Mouse (Mus musculus): ENCODE measurements around the gene Oas1h. TPM values are rescaled to one million over a fixed set of nuclear protein-coding genes. Genes with fewer than 3 reads are reported as not detected.
"Not testable (repeated sequence)": the region's sequence is repeated elsewhere in the genome, so short reads cannot be mapped to it uniquely, and the experiment has no call there.

The Oas1h gene
- polyA plus RNA-seq, 1 experiment from 2014 or later = not detected

DNA sequence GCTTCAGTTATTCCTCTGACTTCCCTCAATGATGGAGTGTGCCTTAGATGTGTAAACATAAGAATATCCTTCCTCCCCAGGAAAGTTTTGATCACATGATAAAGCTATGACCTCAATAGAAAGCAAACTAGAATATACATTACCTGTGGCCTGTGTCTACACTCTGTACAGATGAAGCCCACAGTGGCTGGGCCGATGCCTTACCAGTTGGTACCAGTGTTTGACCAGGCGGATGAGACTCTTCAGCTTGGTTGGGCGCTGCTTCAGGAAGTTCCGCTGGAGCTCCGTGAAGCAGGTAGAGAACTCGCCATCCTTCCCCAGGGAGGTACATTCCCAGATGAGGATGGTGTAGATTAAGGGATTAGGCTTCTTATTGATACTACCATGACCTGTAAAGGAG, 20.5 kb downstream of the Oas1h start:
- not testable (repeated sequence) for H3K4me1 ChIP-seq (replicated peaks; ENCODE audit: control insufficient read depth, insufficient read depth); H3K4me3 ChIP-seq (ENCODE audit: low read depth, low read length); H3K36me3 ChIP-seq (ENCODE audit: control insufficient read depth, insufficient read depth, low read length); H3K27me3 ChIP-seq (ENCODE audit: control insufficient read depth, insufficient read depth, low read length); H3K27ac ChIP-seq (replicated peaks); H3K9me3 ChIP-seq (ENCODE audit: control insufficient read depth, low read length); H3K9ac ChIP-seq (ENCODE audit: low read length); ATAC-seq (ENCODE audit: low FRiP score, low TSS enrichment); H3K4me2 ChIP-seq (replicated peaks; ENCODE audit: low read depth); DNase-seq (ENCODE audit: low spot score)
- 91% methylated on average over 6 of the region's 6 CpGs for WGBS

DNA sequence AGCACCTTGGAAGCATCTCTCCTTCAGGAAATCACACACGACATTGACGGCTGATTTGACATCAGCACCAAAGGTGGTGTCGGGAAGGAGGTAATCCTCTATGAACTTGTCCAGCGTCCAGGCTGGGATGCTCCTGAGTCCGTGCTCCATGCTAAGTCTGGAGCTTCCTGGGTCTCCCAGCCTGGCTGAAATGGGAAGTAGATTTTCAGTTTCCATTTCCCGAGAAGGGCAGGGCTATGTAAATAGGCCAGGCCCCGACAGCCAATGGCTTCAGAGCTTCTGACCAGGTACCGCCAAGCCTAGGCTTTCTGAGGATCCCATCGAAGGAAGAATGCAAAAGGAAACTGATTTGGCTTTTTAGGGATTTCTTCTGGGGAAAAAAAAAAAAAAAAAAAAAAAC, 26.2 kb downstream of the Oas1h start, which contains the start of gene Oas1g:
TSS of gene Oas1g (minus strand) at position 201 of the 400 bp plus-strand sequence.
- not testable (repeated sequence) for H3K9me3 ChIP-seq (ENCODE audit: control insufficient read depth, low read length); H3K27ac ChIP-seq (replicated peaks); H3K4me1 ChIP-seq (replicated peaks; ENCODE audit: control insufficient read depth, insufficient read depth); H3K36me3 ChIP-seq (ENCODE audit: control insufficient read depth, insufficient read depth, low read length); H3K9ac ChIP-seq (ENCODE audit: low read length); H3K4me3 ChIP-seq (ENCODE audit: low read depth, low read length); H3K27me3 ChIP-seq (ENCODE audit: control insufficient read depth, insufficient read depth, low read length); H3K4me2 ChIP-seq (replicated peaks; ENCODE audit: low read depth)
- 18% methylated on average over 6 of the region's 9 CpGs for WGBS
- DNase-seq (ENCODE audit: low spot score) (peak; percentile 38), ATAC-seq (ENCODE audit: low FRiP score, low TSS enrichment) (peak; percentile 77)

DNA sequence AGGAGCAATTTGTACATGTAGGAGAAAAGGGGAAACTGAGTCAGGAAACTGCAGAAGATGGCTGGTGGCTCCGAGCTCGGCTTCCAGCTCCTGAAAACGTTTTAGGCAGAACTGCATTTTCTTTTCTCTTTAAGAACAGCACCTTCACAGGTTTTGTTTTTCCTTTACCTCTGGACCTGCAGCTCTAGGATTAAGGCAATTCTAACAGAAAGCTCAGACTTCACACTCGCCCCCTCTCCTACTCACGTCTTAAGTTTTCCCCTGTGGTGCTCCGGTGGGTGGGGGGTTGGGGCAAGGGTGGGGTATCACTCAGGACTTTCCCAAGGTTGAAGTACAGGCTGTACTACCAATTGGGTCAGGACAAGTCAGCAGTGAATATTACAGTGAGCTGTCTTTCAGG, 26.6 kb downstream of the Oas1h start:
- ATAC-seq (ENCODE audit: low FRiP score, low TSS enrichment) (no peak), DNase-seq (ENCODE audit: low spot score) (no peak)
- Histone ChIP-seq H3K9ac (ENCODE audit: low read length) (no peak overlapping the region), H3K27me3 (ENCODE audit: control insufficient read depth, insufficient read depth, low read length) (no peaks in the 10 kb centered on the region), H3K4me3 (ENCODE audit: low read depth, low read length) (no peak overlapping the region), H3K4me1 (replicated peaks; ENCODE audit: control insufficient read depth, insufficient read depth) (no peaks in the 10 kb centered on the region), H3K36me3 (ENCODE audit: control insufficient read depth, insufficient read depth, low read length) (no peaks in the 10 kb centered on the region), H3K27ac (replicated peaks) (no peak overlapping the region), H3K9me3 (ENCODE audit: control insufficient read depth, low read length) (no peaks in the 10 kb centered on the region), H3K4me2 (replicated peaks; ENCODE audit: low read depth) (no peak overlapping the region)
- TF ChIP-seq CTCF (IDR thresholded peaks at IDR 0.05; ENCODE audit: low read depth) (no peak), EP300 (optimal IDR thresholded peaks at IDR 0.05) (no peak)
- WGBS = 41% methylated on average over 6 of the region's 6 CpGs

GRCm38 (mm10) chr5:120888294-120888815, 27.1 kb downstream of the Oas1h start:
- not testable (repeated sequence) for H3K36me3 ChIP-seq (ENCODE audit: control insufficient read depth, insufficient read depth, low read length); H3K27me3 ChIP-seq (ENCODE audit: control insufficient read depth, insufficient read depth, low read length); H3K4me1 ChIP-seq (replicated peaks; ENCODE audit: control insufficient read depth, insufficient read depth); H3K4me3 ChIP-seq (ENCODE audit: low read depth, low read length); H3K4me2 ChIP-seq (replicated peaks; ENCODE audit: low read depth); H3K27ac ChIP-seq (replicated peaks); DNase-seq (ENCODE audit: low spot score); H3K9ac ChIP-seq (ENCODE audit: low read length); H3K9me3 ChIP-seq (ENCODE audit: control insufficient read depth, low read length); ATAC-seq (ENCODE audit: low FRiP score, low TSS enrichment)
- 37% methylated on average over 4 of the region's 4 CpGs for WGBS

- no peak overlapping the region for H3K4me2 ChIP-seq (replicated peaks; ENCODE audit: low read depth)
- no peak overlapping the region for H3K27ac ChIP-seq (replicated peaks)
- H3K9ac ChIP-seq (ENCODE audit: low read length) = no peak overlapping the region
- no peaks in the 10 kb centered on the region for H3K4me1 ChIP-seq (replicated peaks; ENCODE audit: control insufficient read depth, insufficient read depth)
- 74% methylated on average over 2 of the region's 2 CpGs for WGBS
- no peaks in the 10 kb centered on the region for H3K36me3 ChIP-seq (ENCODE audit: control insufficient read depth, insufficient read depth, low read length)
- no peak for ATAC-seq (ENCODE audit: low FRiP score, low TSS enrichment)
- TF ChIP-seq EP300 (optimal IDR thresholded peaks at IDR 0.05) = no peak
- TF ChIP-seq CTCF (IDR thresholded peaks at IDR 0.05; ENCODE audit: low read depth) = no peak
- H3K27me3 ChIP-seq (ENCODE audit: control insufficient read depth, insufficient read depth, low read length) = no peaks in the 10 kb centered on the region
- peak; percentile 2 for DNase-seq (ENCODE audit: low spot score)
- H3K9me3 ChIP-seq (ENCODE audit: control insufficient read depth, low read length) = no peaks in the 10 kb centered on the region
- no peak overlapping the region for H3K4me3 ChIP-seq (ENCODE audit: low read depth, low read length)
Measured at GRCm38 (mm10) chr5:120890026-120890425, 28.8 kb downstream of the Oas1h start.

GRCm38 (mm10) chr5:120890991-120891390, 29.8 kb downstream of the Oas1h start:
- H3K4me3 ChIP-seq (ENCODE audit: low read depth, low read length) = no peak overlapping the region
- 47% methylated on average over 3 of the region's 3 CpGs for WGBS
- no peak for DNase-seq (ENCODE audit: low spot score)

GRCm38 (mm10) chr5:120891566-120892242, 30.5 kb downstream of the Oas1h start:
- WGBS = 70% methylated on average over 2 of the region's 2 CpGs
- not testable (repeated sequence) for H3K4me3 ChIP-seq (ENCODE audit: low read depth, low read length); ATAC-seq (ENCODE audit: low FRiP score, low TSS enrichment); H3K9me3 ChIP-seq (ENCODE audit: control insufficient read depth, low read length); H3K9ac ChIP-seq (ENCODE audit: low read length); H3K4me2 ChIP-seq (replicated peaks; ENCODE audit: low read depth); H3K27me3 ChIP-seq (ENCODE audit: control insufficient read depth, insufficient read depth, low read length); H3K4me1 ChIP-seq (replicated peaks; ENCODE audit: control insufficient read depth, insufficient read depth); H3K27ac ChIP-seq (replicated peaks); H3K36me3 ChIP-seq (ENCODE audit: control insufficient read depth, insufficient read depth, low read length)
- peak; percentile 6 for DNase-seq (ENCODE audit: low spot score)

More at GRCm38 (mm10) chr5:120890991-120891390, 29.8 kb downstream of the Oas1h start:
- Histone ChIP-seq H3K4me1 (replicated peaks; ENCODE audit: control insufficient read depth, insufficient read depth) (no peaks in the 10 kb centered on the region), H3K27ac (replicated peaks) (no peak overlapping the region), H3K36me3 (ENCODE audit: control insufficient read depth, insufficient read depth, low read length) (no peaks in the 10 kb centered on the region), H3K9me3 (ENCODE audit: control insufficient read depth, low read length) (no peaks in the 10 kb centered on the region), H3K4me2 (replicated peaks; ENCODE audit: low read depth) (no peak overlapping the region), H3K9ac (ENCODE audit: low read length) (no peak overlapping the region), H3K27me3 (ENCODE audit: control insufficient read depth, insufficient read depth, low read length) (no peaks in the 10 kb centered on the region)
- no peak for ATAC-seq (ENCODE audit: low FRiP score, low TSS enrichment)
- TF ChIP-seq EP300 (optimal IDR thresholded peaks at IDR 0.05) (no peak), CTCF (IDR thresholded peaks at IDR 0.05; ENCODE audit: low read depth) (no peak)
